Comparison of ENCODE assay signal across 9 mouse cellular contexts in genomic region chr4:118465697-118466163, GRCm38 (mm10). TPM values are rescaled to one million over a fixed set of nuclear protein-coding genes. Genes with fewer than 3 reads are reported as not detected.
DNase-seq lines count a peak whose midpoint lies in the region; ATAC-seq and TF ChIP-seq lines count a peak whose summit lies in the region.
"Had no signal": no experiment of that assay in that cellular context is flagged by ENCODE, and none has a peak within 500 bp of the region (broad histone marks: within the 10 kb centered on the region; RNA-seq: fewer than 3 reads in every experiment).

No protein-coding gene starts in this region.

- peak; percentile 95 to 96 for ATAC-seq in hematopoietic stem cell, adult 5-6 weeks (replicated peaks in 1 of 2; ENCODE audit: insufficient read depth in 1 of 2, low FRiP score in 2 of 2, low TSS enrichment in 1 of 2, low read depth in 1 of 2, poor library complexity in 2 of 2, severe bottlenecking in 2 of 2)
- ATAC-seq in liver, embryonic 14.5 days (ENCODE audit: insufficient read depth): peak; percentile 52
- ATAC-seq in hindbrain, embryonic 12.5 days (ENCODE audit: low FRiP score): no peak
- ATAC-seq: midbrain, embryonic 13.5 days had no signal

- H3K4me1 ChIP-seq in liver, embryonic 14.5 days (replicated peaks; ENCODE audit: control insufficient read depth in 2 of 2, insufficient read depth in 2 of 2, low read length in 1 of 2): peaks cover 0 to 4% of the 10 kb centered on the region in 2 experiments; a peak in 2 of 4 replicates
- no peaks in the 10 kb centered on the region for H3K4me1 ChIP-seq in hindbrain, embryonic 12.5 days
- H3K4me1 ChIP-seq: midbrain, embryonic 13.5 days had no signal

- DNase-seq in Muller cell, postnatal 12 days (ENCODE audit: inconsistent ontology term): peak; percentile 15
- peak; percentile 54 for DNase-seq in embryo, embryonic 10.5 days (ENCODE audit: low spot score)
- DNase-seq in liver, embryonic 14.5 days (ENCODE audit: low read depth in 3 of 3, low spot score in 3 of 3): no peak
- DNase-seq in left cerebral cortex, adult 2 months (ENCODE audit: extremely low spot score in 1 of 2, low spot score in 2 of 2): no peak
- no peak for DNase-seq in frontal cortex, postnatal 10 days (ENCODE audit: low spot score in 2 of 2)
- DNase-seq: spleen, adult 18-20 months had no signal

- no peak for TF ChIP-seq CTCF in liver, embryonic 14.5 days (IDR thresholded peaks at IDR 0.05; ENCODE audit: low read depth)
- no peak for TF ChIP-seq CTCF in left cerebral cortex, adult 2 months (IDR thresholded peaks at IDR 0.05)

- no peaks in the 10 kb centered on the region for H3K36me3 ChIP-seq in liver, embryonic 14.5 days (replicated peaks; ENCODE audit: control insufficient read depth, insufficient read depth, low read depth)
- no peaks in the 10 kb centered on the region for H3K36me3 ChIP-seq in hindbrain, embryonic 12.5 days
- H3K36me3 ChIP-seq: midbrain, embryonic 13.5 days had no signal

- no peak overlapping the region for H3K27ac ChIP-seq in liver, embryonic 14.5 days
- no peak overlapping the region for H3K27ac ChIP-seq in hindbrain, embryonic 12.5 days
- H3K27ac ChIP-seq in left cerebral cortex, adult 2 months: no peak overlapping the region
- H3K27ac ChIP-seq: midbrain, embryonic 13.5 days had no signal

- no peak overlapping the region for H3K4me3 ChIP-seq in liver, embryonic 14.5 days (ENCODE audit: insufficient read depth in 1 of 2, low read depth in 2 of 2, low read length in 2 of 2)
- no peak overlapping the region for H3K4me3 ChIP-seq in hindbrain, embryonic 12.5 days
- no peak overlapping the region for H3K4me3 ChIP-seq in left cerebral cortex, adult 2 months
- H3K4me3 ChIP-seq: midbrain, embryonic 13.5 days had no signal

- H3K9ac ChIP-seq in liver, embryonic 14.5 days (replicated peaks): no peak overlapping the region
- H3K9ac ChIP-seq in hindbrain, embryonic 12.5 days: no peak overlapping the region
- H3K9ac ChIP-seq: midbrain, embryonic 13.5 days had no signal

- no peak overlapping the region for H3K4me2 ChIP-seq in liver, embryonic 14.5 days (ENCODE audit: low read depth)
- no peak overlapping the region for H3K4me2 ChIP-seq in hindbrain, embryonic 12.5 days (replicated peaks)
- H3K4me2 ChIP-seq: midbrain, embryonic 13.5 days had no signal

- H3K9me3 ChIP-seq in liver, embryonic 14.5 days (ENCODE audit: control insufficient read depth, low read length): no peaks in the 10 kb centered on the region
- H3K9me3 ChIP-seq in hindbrain, embryonic 12.5 days (replicated peaks): no peaks in the 10 kb centered on the region
- H3K9me3 ChIP-seq: midbrain, embryonic 13.5 days had no signal

- WGBS in liver, embryonic 14.5 days (ENCODE audit: insufficient replicate concordance): 25% methylated on average over 11 of the region's 11 CpGs
- WGBS in hindbrain, embryonic 12.5 days: 56% methylated on average over 10 of the region's 11 CpGs

- H3K27me3 ChIP-seq in liver, embryonic 14.5 days (ENCODE audit: control insufficient read depth, insufficient read depth, low read length): no peaks in the 10 kb centered on the region
- no peaks in the 10 kb centered on the region for H3K27me3 ChIP-seq in hindbrain, embryonic 12.5 days
- H3K27me3 ChIP-seq: midbrain, embryonic 13.5 days had no signal

- no peak for TF ChIP-seq EP300 in liver, embryonic 14.5 days (IDR thresholded peaks at IDR 0.05; ENCODE audit: low read depth)

- intact Hi-C loops in left cerebral cortex, adult 2 months (cut with DNase I): no loop called here

RNA-seq across cellular contexts. Expression of gene Mpl, which starts 8.4 kb away (rescaled TPM):
- total RNA-seq in hematopoietic stem cell, adult 5-6 weeks (2017): 31.3 and 33.8 TPM in 2 replicates
- 5.6 and 5.7 TPM in 2 replicates for polyA plus RNA-seq in liver, embryonic 14.5 days (2012; rRNA removed)
- 6.3 and 9.0 TPM in 2 replicates for polyA plus RNA-seq in liver, embryonic 14.5 days (2014; fragmentation: Nextera tagmentation; extraction: Ambion mirVana)
- polyA plus RNA-seq in hindbrain, embryonic 12.5 days (2016; fragmentation: Nextera tagmentation; extraction: Ambion mirVana): 0.53 and 0.56 TPM in 2 replicates
- total RNA-seq in left cerebral cortex, adult 2 months (2021): 1 to 10 TPM in 1 of 2 experiments, under 1 TPM in 1; 0.79 to 1.4 TPM

RNA-seq across cellular contexts. Expression of gene Tie1, which starts 24.1 kb away (rescaled TPM):
- 23.3 and 24.5 TPM in 2 replicates for total RNA-seq in hematopoietic stem cell, adult 5-6 weeks (2017)
- 5.0 and 5.3 TPM in 2 replicates for polyA plus RNA-seq in liver, embryonic 14.5 days (2012; rRNA removed)
- polyA plus RNA-seq in liver, embryonic 14.5 days (2014; fragmentation: Nextera tagmentation; extraction: Ambion mirVana): 3.5 and 3.9 TPM in 2 replicates
- polyA plus RNA-seq in hindbrain, embryonic 12.5 days (2016; fragmentation: Nextera tagmentation; extraction: Ambion mirVana): 19.0 and 21.1 TPM in 2 replicates
- total RNA-seq in left cerebral cortex, adult 2 months (2021): 1 to 10 TPM; 8.2 to 8.5 TPM

RNA-seq across cellular contexts. Expression of gene Cdc20, which starts 28.6 kb away (rescaled TPM):
- total RNA-seq in hematopoietic stem cell, adult 5-6 weeks (2017): 61.3 and 63.3 TPM in 2 replicates
- polyA plus RNA-seq in liver, embryonic 14.5 days (2012; rRNA removed): 99.0 and 109 TPM in 2 replicates
- polyA plus RNA-seq in liver, embryonic 14.5 days (2014; fragmentation: Nextera tagmentation; extraction: Ambion mirVana): 147 and 167 TPM in 2 replicates
- polyA plus RNA-seq in hindbrain, embryonic 12.5 days (2016; fragmentation: Nextera tagmentation; extraction: Ambion mirVana): 151 and 168 TPM in 2 replicates
- total RNA-seq in left cerebral cortex, adult 2 months (2021): 1 to 10 TPM in 1 of 2 experiments, under 1 TPM in 1; 0.81 to 1.8 TPM

RNA-seq across cellular contexts. Expression of gene Elovl1, which starts 37.8 kb away (rescaled TPM):
- 35.4 and 39.4 TPM in 2 replicates for total RNA-seq in hematopoietic stem cell, adult 5-6 weeks (2017)
- 88.1 and 113 TPM in 2 replicates for polyA plus RNA-seq in liver, embryonic 14.5 days (2012; rRNA removed)
- 87.1 and 88.0 TPM in 2 replicates for polyA plus RNA-seq in liver, embryonic 14.5 days (2014; fragmentation: Nextera tagmentation; extraction: Ambion mirVana)
- 38.6 and 41.7 TPM in 2 replicates for polyA plus RNA-seq in hindbrain, embryonic 12.5 days (2016; fragmentation: Nextera tagmentation; extraction: Ambion mirVana)
- 10 to 100 TPM; 18.6 to 25.3 TPM for total RNA-seq in left cerebral cortex, adult 2 months (2021)

RNA-seq across cellular contexts. Expression of gene Med8, which starts 56.6 kb away (rescaled TPM):
- 35.9 and 70.3 TPM in 2 replicates for total RNA-seq in hematopoietic stem cell, adult 5-6 weeks (2017)
- 33.5 and 50.2 TPM in 2 replicates for polyA plus RNA-seq in liver, embryonic 14.5 days (2012; rRNA removed)
- polyA plus RNA-seq in liver, embryonic 14.5 days (2014; fragmentation: Nextera tagmentation; extraction: Ambion mirVana): 69.1 and 73.8 TPM in 2 replicates
- 125 and 131 TPM in 2 replicates for polyA plus RNA-seq in hindbrain, embryonic 12.5 days (2016; fragmentation: Nextera tagmentation; extraction: Ambion mirVana)
- 10 to 100 TPM; 54.2 to 63.5 TPM for total RNA-seq in left cerebral cortex, adult 2 months (2021)

Comparison
In these comparisons a context has a peak if more than half of its experiments do, and no peak if none do; other contexts are left out.
1. DNase-seq: peak in Muller cell, postnatal 12 days (single experiment) and embryo, embryonic 10.5 days (single experiment); none in liver, embryonic 14.5 days (0 of 3), left cerebral cortex, adult 2 months (0 of 2) and frontal cortex, postnatal 10 days (0 of 2).
2. RNA of gene Mpl, which starts 8.4 kb away (total RNA-seq): 31.3 to 33.8 TPM in hematopoietic stem cell, adult 5-6 weeks; 0.79 to 1.4 TPM in left cerebral cortex, adult 2 months; every median in the first group is over 10 times any median in the second.
3. RNA of gene Cdc20, which starts 28.6 kb away (total RNA-seq): 61.3 to 63.3 TPM in hematopoietic stem cell, adult 5-6 weeks; 0.81 to 1.8 TPM in left cerebral cortex, adult 2 months; every median in the first group is over 10 times any median in the second.